Mouse (Mus musculus) CD4-positive helper T cell, adult 2 months (primary cell): Measurements from ENCODE around the gene Chsy1.

Source experiments
- DNase-seq: peaks from one replicate; pipeline ENCODE4 v3.0.0-alpha.2; 2012; ENCODE audit warnings: low read depth, missing footprints, low spot score

Chsy1 gene

GRCm38 (mm10) chr7:66138878-66139277 is 29.6 kb downstream of the Chsy1 start:
- no peak for DNase-seq

GRCm38 (mm10) chr7:66140095-66140494 is 30.8 kb downstream of the Chsy1 start:
- DNase-seq: no peak

GRCm38 (mm10) chr7:66140923-66141570 is 31.7 kb downstream of the Chsy1 start:
- DNase-seq: no peak

GRCm38 (mm10) chr7:66142514-66142913 is 33.2 kb downstream of the Chsy1 start:
- DNase-seq: no peak

GRCm38 (mm10) chr7:66144543-66144942 is 35.2 kb downstream of the Chsy1 start:
- no peak for DNase-seq

GRCm38 (mm10) chr7:66147156-66147555 is 37.8 kb downstream of the Chsy1 start:
- peak; percentile 13 for DNase-seq

- no peak for DNase-seq
These were observed 38.5 kb downstream of the Chsy1 start for GRCm38 (mm10) chr7:66147816-66148215.

- no peak for DNase-seq
These were observed 40.2 kb downstream of the Chsy1 start for GRCm38 (mm10) chr7:66149506-66149905.

- no peak for DNase-seq
These were observed 41.1 kb downstream of the Chsy1 start for GRCm38 (mm10) chr7:66150411-66150810.

GRCm38 (mm10) chr7:66157413-66157812 is 48.1 kb downstream of the Chsy1 start:
- DNase-seq: no peak

- DNase-seq: no peak
These were observed 48.6 kb downstream of the Chsy1 start for GRCm38 (mm10) chr7:66157861-66158415.

- DNase-seq: no peak
These were observed 49.4 kb downstream of the Chsy1 start for GRCm38 (mm10) chr7:66158616-66159129.

GRCm38 (mm10) chr7:66159961-66160360 is 50.6 kb downstream of the Chsy1 start:
- DNase-seq: peak; percentile 13

- DNase-seq: no peak
These were observed 52.5 kb downstream of the Chsy1 start for GRCm38 (mm10) chr7:66161836-66162235.

GRCm38 (mm10) chr7:66162489-66162888 is 53.2 kb downstream of the Chsy1 start:
- no peak for DNase-seq

GRCm38 (mm10) chr7:66162981-66163380 is 53.7 kb downstream of the Chsy1 start:
- DNase-seq: no peak

- DNase-seq: no peak
These were observed 55.2 kb downstream of the Chsy1 start for GRCm38 (mm10) chr7:66164427-66165031.

- DNase-seq: no peak
These were observed 55.9 kb downstream of the Chsy1 start for GRCm38 (mm10) chr7:66165036-66165798.

- DNase-seq: no peak
These were observed 59.6 kb downstream of the Chsy1 start for GRCm38 (mm10) chr7:66168877-66169276.

- no peak for DNase-seq
These were observed 60.2 kb downstream of the Chsy1 start for GRCm38 (mm10) chr7:66169476-66169875.

- no peak for DNase-seq
These were observed 61.6 kb downstream of the Chsy1 start for GRCm38 (mm10) chr7:66170802-66171505.

- DNase-seq: peak; percentile 64
These were observed 66.4 kb downstream of the Chsy1 start for GRCm38 (mm10) chr7:66175738-66176137.
